Mouse (Mus musculus): Measurements from ENCODE around the gene Fra10ac1. TPM values are rescaled to one million over a fixed set of nuclear protein-coding genes. Genes with fewer than 3 reads are reported as not detected.

Gene Fra10ac1
- 38.9 and 44.5 TPM in 2 replicates for polyA plus RNA-seq (2014; fragmentation: Nextera tagmentation; extraction: Ambion mirVana)

GRCm38 (mm10) chr19:38223905-38224684 is at the start of gene Fra10ac1:
Fra10ac1 (minus strand) TSS chr19:38224156.
- H3K4me1 ChIP-seq (ENCODE audit: control insufficient read depth, insufficient read depth, low read length), result peaks cover 8% of the 10 kb centered on the region; the same call in 1 of the 2 replicates
- H3K27me3 ChIP-seq (replicated peaks; ENCODE audit: control insufficient read depth, insufficient read depth, low read length), result no peaks in the 10 kb centered on the region
- peak within 1 kb of the TSS; percentile 75 for H3K9ac ChIP-seq (ENCODE audit: low read length)
- peaks cover 5% of the 10 kb centered on the region; the same call in 1 of the 2 replicates for H3K36me3 ChIP-seq (ENCODE audit: control insufficient read depth, insufficient read depth, low read length)
- peak within 1 kb of the TSS; percentile 94 for H3K27ac ChIP-seq (ENCODE audit: low read depth, low read length)
- DNase-seq (ENCODE audit: low spot score) (peak; percentile 94), ATAC-seq (peak; percentile 98)
- H3K9me3 ChIP-seq (replicated peaks; ENCODE audit: control insufficient read depth, low read length), result no peaks in the 10 kb centered on the region
- WGBS, result under 1% methylated on average over 49 of the region's 49 CpGs
- H3K4me2 ChIP-seq (ENCODE audit: low read length), result peak within 1 kb of the TSS; percentile 76
- H3K4me3 ChIP-seq (ENCODE audit: low read depth, low read length), result peak within 1 kb of the TSS; percentile 53

GRCm38 (mm10) chr19:38271071-38271470 is 47.1 kb upstream of the Fra10ac1 start:
- no peak for ATAC-seq
- H3K4me2 ChIP-seq (ENCODE audit: low read length), result no peak overlapping the region

GRCm38 (mm10) chr19:38267469-38267868 is 43.5 kb upstream of the Fra10ac1 start:
- ATAC-seq (no peak), DNase-seq (ENCODE audit: low spot score) (no peak)
- Histone ChIP-seq H3K27ac (ENCODE audit: low read depth, low read length) (no peak overlapping the region), H3K4me2 (ENCODE audit: low read length) (no peak overlapping the region), H3K4me1 (ENCODE audit: control insufficient read depth, insufficient read depth, low read length) (peaks cover 4% of the 10 kb centered on the region; the same call in 1 of the 2 replicates), H3K27me3 (replicated peaks; ENCODE audit: control insufficient read depth, insufficient read depth, low read length) (no peaks in the 10 kb centered on the region), H3K36me3 (ENCODE audit: control insufficient read depth, insufficient read depth, low read length) (no peaks in the 10 kb centered on the region), H3K4me3 (ENCODE audit: low read depth, low read length) (no peak overlapping the region), H3K9me3 (replicated peaks; ENCODE audit: control insufficient read depth, low read length) (no peaks in the 10 kb centered on the region), H3K9ac (ENCODE audit: low read length) (no peak overlapping the region)
- WGBS, result 82% methylated on average over 5 of the region's 5 CpGs

More at GRCm38 (mm10) chr19:38271071-38271470, 47.1 kb upstream of the Fra10ac1 start:
- Histone ChIP-seq H3K9me3 (replicated peaks; ENCODE audit: control insufficient read depth, low read length) (no peaks in the 10 kb centered on the region), H3K4me1 (ENCODE audit: control insufficient read depth, insufficient read depth, low read length) (no peaks in the 10 kb centered on the region), H3K36me3 (ENCODE audit: control insufficient read depth, insufficient read depth, low read length) (no peaks in the 10 kb centered on the region), H3K4me3 (ENCODE audit: low read depth, low read length) (no peak overlapping the region), H3K27me3 (replicated peaks; ENCODE audit: control insufficient read depth, insufficient read depth, low read length) (no peaks in the 10 kb centered on the region), H3K9ac (ENCODE audit: low read length) (no peak overlapping the region), H3K27ac (ENCODE audit: low read depth, low read length) (no peak overlapping the region)
- DNase-seq (ENCODE audit: low spot score), result no peak
- WGBS, result 37% methylated on average over 6 of the region's 6 CpGs

- Histone ChIP-seq H3K4me1 (ENCODE audit: control insufficient read depth, insufficient read depth, low read length) (peaks cover 4% of the 10 kb centered on the region; the same call in 1 of the 2 replicates), H3K36me3 (ENCODE audit: control insufficient read depth, insufficient read depth, low read length) (no peaks in the 10 kb centered on the region), H3K4me2 (ENCODE audit: low read length) (peak overlapping the region; percentile 51; the same call in 1 of the 2 replicates), H3K27ac (ENCODE audit: low read depth, low read length) (no peak overlapping the region), H3K4me3 (ENCODE audit: low read depth, low read length) (0 out of 2 replicates have a peak overlapping the region, but pooled peaks have one; percentile 3), H3K9ac (ENCODE audit: low read length) (no peak overlapping the region), H3K27me3 (replicated peaks; ENCODE audit: control insufficient read depth, insufficient read depth, low read length) (no peaks in the 10 kb centered on the region), H3K9me3 (replicated peaks; ENCODE audit: control insufficient read depth, low read length) (no peaks in the 10 kb centered on the region)
- WGBS, result 89% methylated on average over 5 of the region's 5 CpGs
- DNase-seq (ENCODE audit: low spot score) (no peak), ATAC-seq (no peak)
These were observed 41.8 kb upstream of the Fra10ac1 start for GRCm38 (mm10) chr19:38265767-38266166.

GRCm38 (mm10) chr19:38264505-38265500 is 40.8 kb upstream of the Fra10ac1 start, which contains the start of gene Lgi1:
Lgi1 (plus strand) TSS chr19:38264536.
- WGBS, result 24% methylated on average over 21 of the region's 21 CpGs

GRCm38 (mm10) chr19:38263829-38264504 is 40.0 kb upstream of the Fra10ac1 start:
- Histone ChIP-seq H3K36me3 (ENCODE audit: control insufficient read depth, insufficient read depth, low read length) (no peaks in the 10 kb centered on the region), H3K27ac (ENCODE audit: low read depth, low read length) (peak overlapping the region; percentile 82), H3K9me3 (replicated peaks; ENCODE audit: control insufficient read depth, low read length) (no peaks in the 10 kb centered on the region), H3K4me1 (ENCODE audit: control insufficient read depth, insufficient read depth, low read length) (peaks cover 16% of the 10 kb centered on the region), H3K4me2 (ENCODE audit: low read length) (peak overlapping the region; percentile 51), H3K9ac (ENCODE audit: low read length) (peak overlapping the region; percentile 53), H3K4me3 (ENCODE audit: low read depth, low read length) (peak overlapping the region; percentile 23), H3K27me3 (replicated peaks; ENCODE audit: control insufficient read depth, insufficient read depth, low read length) (no peaks in the 10 kb centered on the region)
- peak; percentile 83 for DNase-seq (ENCODE audit: low spot score)
- peak; percentile 69 for ATAC-seq
- 13% methylated on average over 14 of the region's 14 CpGs for WGBS

More at GRCm38 (mm10) chr19:38264505-38265500, 40.8 kb upstream of the Fra10ac1 start, which contains the start of gene Lgi1:
- ATAC-seq (peak; percentile 61), DNase-seq (ENCODE audit: low spot score) (peak; percentile 44)
- peak within 1 kb of the TSS; percentile 23 for H3K4me3 ChIP-seq (ENCODE audit: low read depth, low read length)
- no peaks in the 10 kb centered on the region for H3K9me3 ChIP-seq (replicated peaks; ENCODE audit: control insufficient read depth, low read length)
- H3K4me1 ChIP-seq (ENCODE audit: control insufficient read depth, insufficient read depth, low read length), result peaks cover 12% of the 10 kb centered on the region; the same call in 1 of the 2 replicates
- H3K27me3 ChIP-seq (replicated peaks; ENCODE audit: control insufficient read depth, insufficient read depth, low read length), result no peaks in the 10 kb centered on the region
- H3K4me2 ChIP-seq (ENCODE audit: low read length), result peak within 1 kb of the TSS; percentile 51
- no peaks in the 10 kb centered on the region for H3K36me3 ChIP-seq (ENCODE audit: control insufficient read depth, insufficient read depth, low read length)
- H3K9ac ChIP-seq (ENCODE audit: low read length), result peak within 1 kb of the TSS; percentile 53
- H3K27ac ChIP-seq (ENCODE audit: low read depth, low read length), result peak within 1 kb of the TSS; percentile 82

- H3K4me3 ChIP-seq (ENCODE audit: low read depth, low read length), result no peak overlapping the region
- H3K9ac ChIP-seq (ENCODE audit: low read length), result no peak overlapping the region
- 77% methylated on average over 5 of the region's 5 CpGs for WGBS
- no peaks in the 10 kb centered on the region for H3K36me3 ChIP-seq (ENCODE audit: control insufficient read depth, insufficient read depth, low read length)
- H3K27me3 ChIP-seq (replicated peaks; ENCODE audit: control insufficient read depth, insufficient read depth, low read length), result no peaks in the 10 kb centered on the region
- peaks cover 16% of the 10 kb centered on the region for H3K4me1 ChIP-seq (ENCODE audit: control insufficient read depth, insufficient read depth, low read length)
- ATAC-seq, result no peak
- H3K27ac ChIP-seq (ENCODE audit: low read depth, low read length), result no peak overlapping the region
- H3K9me3 ChIP-seq (replicated peaks; ENCODE audit: control insufficient read depth, low read length), result no peaks in the 10 kb centered on the region
- no peak for DNase-seq (ENCODE audit: low spot score)
- no peak overlapping the region for H3K4me2 ChIP-seq (ENCODE audit: low read length)
These were observed 37.4 kb upstream of the Fra10ac1 start for GRCm38 (mm10) chr19:38261351-38261750.

GRCm38 (mm10) chr19:38260346-38260745 is 36.4 kb upstream of the Fra10ac1 start:
- no peaks in the 10 kb centered on the region for H3K9me3 ChIP-seq (replicated peaks; ENCODE audit: control insufficient read depth, low read length)
- DNase-seq (ENCODE audit: low spot score), result peak; percentile 54
- no peaks in the 10 kb centered on the region for H3K27me3 ChIP-seq (replicated peaks; ENCODE audit: control insufficient read depth, insufficient read depth, low read length)
- H3K27ac ChIP-seq (ENCODE audit: low read depth, low read length), result no peak overlapping the region
- no peaks in the 10 kb centered on the region for H3K36me3 ChIP-seq (ENCODE audit: control insufficient read depth, insufficient read depth, low read length)
- ATAC-seq, result peak; percentile 65
- H3K4me3 ChIP-seq (ENCODE audit: low read depth, low read length), result no peak overlapping the region
- no peak overlapping the region for H3K9ac ChIP-seq (ENCODE audit: low read length)
- 12% methylated on average over 4 of the region's 4 CpGs for WGBS
- peaks cover 16% of the 10 kb centered on the region for H3K4me1 ChIP-seq (ENCODE audit: control insufficient read depth, insufficient read depth, low read length)
- H3K4me2 ChIP-seq (ENCODE audit: low read length), result no peak overlapping the region
